In the genomic region with DNA sequence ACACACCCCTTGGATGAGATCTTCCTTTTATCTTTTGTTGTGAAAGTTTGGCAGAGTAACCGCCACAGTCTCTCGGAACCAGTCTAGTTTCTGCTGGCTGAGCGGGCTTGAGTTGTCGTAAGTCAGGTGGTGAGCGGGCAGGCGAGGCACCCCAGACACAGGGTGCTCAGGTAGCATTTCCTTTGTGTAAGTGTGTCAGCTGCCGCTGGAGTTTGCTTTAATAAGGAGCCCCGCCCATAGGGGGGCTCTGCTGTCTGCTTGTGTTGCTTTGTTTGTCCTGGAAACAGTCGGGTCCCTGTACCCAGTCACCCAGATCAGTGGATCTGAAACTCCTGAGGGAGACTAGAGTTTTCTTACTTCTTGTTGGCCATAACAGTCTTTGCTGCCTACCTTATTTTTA, we compare ENCODE assay signal across 20 mouse cellular contexts. TPM values are rescaled to one million over a fixed set of nuclear protein-coding genes. Genes with fewer than 3 reads are reported as not detected.
DNase-seq lines count a peak whose midpoint lies in the region; ATAC-seq and TF ChIP-seq lines count a peak whose summit lies in the region.
"Had no signal": no experiment of that assay in that cellular context is flagged by ENCODE, and none has a peak within 500 bp of the region (broad histone marks: within the 10 kb centered on the region; RNA-seq: fewer than 3 reads in every experiment).

No protein-coding gene starts in this region.

- H3K9ac ChIP-seq in embryonic facial prominence, embryonic 11.5 days (replicated peaks; ENCODE audit: low read length): no peak overlapping the region
- H3K9ac ChIP-seq in neural tube, embryonic 11.5 days (ENCODE audit: low read length): no peak overlapping the region
- no peak overlapping the region for H3K9ac ChIP-seq in neural tube, embryonic 15.5 days (replicated peaks)
- H3K9ac ChIP-seq in stomach, embryonic 15.5 days: no peak overlapping the region
- H3K9ac ChIP-seq: heart, embryonic 12.5 days; limb, embryonic 15.5 days; neural tube, embryonic 12.5 days had no signal

- 58% methylated on average over 9 of the region's 9 CpGs for WGBS in embryonic facial prominence, embryonic 11.5 days
- WGBS in embryonic facial prominence, embryonic 10.5 days: 55% methylated on average over 9 of the region's 9 CpGs
- 56% methylated on average over 9 of the region's 9 CpGs for WGBS in kidney, adult 2 months
- WGBS in neural tube, embryonic 11.5 days: 64% methylated on average over 9 of the region's 9 CpGs
- WGBS in neural tube, embryonic 15.5 days: 60% methylated on average over 9 of the region's 9 CpGs
- 45% methylated on average over 9 of the region's 9 CpGs for WGBS in stomach, embryonic 15.5 days

- TF ChIP-seq POLR2A in kidney, adult 2 months (IDR thresholded peaks at IDR 0.05; ENCODE audit: low read depth, low read length): no peak

- H3K27ac ChIP-seq in embryonic facial prominence, embryonic 11.5 days (replicated peaks; ENCODE audit: low read depth, low read length): no peak overlapping the region
- H3K27ac ChIP-seq in embryonic facial prominence, embryonic 10.5 days (replicated peaks): no peak overlapping the region
- H3K27ac ChIP-seq in kidney, adult 2 months (ENCODE audit: insufficient read depth, low read depth, low read length): no peak overlapping the region
- no peak overlapping the region for H3K27ac ChIP-seq in neural tube, embryonic 11.5 days (ENCODE audit: low read depth, low read length)
- H3K27ac ChIP-seq in neural tube, embryonic 15.5 days (replicated peaks): no peak overlapping the region
- no peak overlapping the region for H3K27ac ChIP-seq in stomach, embryonic 15.5 days
- H3K27ac ChIP-seq: limb, embryonic 15.5 days; neural tube, embryonic 12.5 days had no signal

- ATAC-seq in embryonic facial prominence, embryonic 11.5 days (replicated peaks; ENCODE audit: insufficient number of reproducible peaks, low FRiP score, low TSS enrichment, low read depth): 0 out of 2 replicates have a peak, but pooled peaks have one; percentile 30
- 0 out of 2 replicates have a peak, but pooled peaks have one; percentile 13 for ATAC-seq in neural tube, embryonic 11.5 days (ENCODE audit: insufficient read depth, low FRiP score, low TSS enrichment)
- no peak for ATAC-seq in neural tube, embryonic 15.5 days (ENCODE audit: low FRiP score)
- ATAC-seq in stomach, embryonic 15.5 days (ENCODE audit: insufficient read depth, low FRiP score, low read depth): peak; percentile 31; the same call in 1 of the 2 replicates
- ATAC-seq: activated CD4-positive, CD25-positive, alpha-beta regulatory T cell, adult 4 months; inflammation-experienced regulatory T-cells, adult 6 months had no signal

- no peak overlapping the region for H3K4me3 ChIP-seq in embryonic facial prominence, embryonic 11.5 days (ENCODE audit: low read depth, low read length)
- no peak overlapping the region for H3K4me3 ChIP-seq in embryonic facial prominence, embryonic 10.5 days
- H3K4me3 ChIP-seq in kidney, adult 2 months (ENCODE audit: insufficient read depth, low read depth, low read length): no peak overlapping the region
- H3K4me3 ChIP-seq in neural tube, embryonic 11.5 days (ENCODE audit: low read depth, low read length): no peak overlapping the region
- H3K4me3 ChIP-seq in neural tube, embryonic 15.5 days (replicated peaks): no peak overlapping the region
- H3K4me3 ChIP-seq in stomach, embryonic 15.5 days (replicated peaks): no peak overlapping the region
- H3K4me3 ChIP-seq: heart, embryonic 12.5 days; limb, embryonic 15.5 days; midbrain, embryonic 10.5 days; neural tube, embryonic 12.5 days had no signal

- no peak overlapping the region for H3K4me2 ChIP-seq in embryonic facial prominence, embryonic 11.5 days (ENCODE audit: low read depth, low read length)
- H3K4me2 ChIP-seq in neural tube, embryonic 11.5 days (ENCODE audit: low read depth): no peak overlapping the region
- H3K4me2 ChIP-seq in neural tube, embryonic 15.5 days: no peak overlapping the region
- H3K4me2 ChIP-seq in stomach, embryonic 15.5 days: no peak overlapping the region
- H3K4me2 ChIP-seq: heart, embryonic 12.5 days; limb, embryonic 15.5 days; neural tube, embryonic 12.5 days had no signal

- DNase-seq in embryonic facial prominence, embryonic 11.5 days (ENCODE audit: low spot score): no peak
- no peak for DNase-seq in embryonic facial prominence, embryonic 10.5 days (ENCODE audit: low spot score)
- DNase-seq in kidney, adult 2 months: peak; percentile 7
- no peak for DNase-seq in kidney, postnatal 36 days
- no peak for DNase-seq in neural tube, embryonic 11.5 days (ENCODE audit: low spot score)
- no peak for DNase-seq in cerebellum, adult 11-12 months
- DNase-seq: adrenal gland, postnatal 25 days; cerebellum, adult 8-10 months; gastrocnemius, postnatal 25 days; heart, postnatal 4 days; layer of hippocampus, postnatal 36 days; lung, postnatal 4 days had no signal

- H3K27me3 ChIP-seq in embryonic facial prominence, embryonic 11.5 days (ENCODE audit: control insufficient read depth, insufficient read depth, low read length): no peaks in the 10 kb centered on the region
- H3K27me3 ChIP-seq in embryonic facial prominence, embryonic 10.5 days (replicated peaks; ENCODE audit: low read depth, poor library complexity, severe bottlenecking): no peaks in the 10 kb centered on the region
- H3K27me3 ChIP-seq in kidney, adult 2 months (replicated peaks; ENCODE audit: control insufficient read depth, insufficient read depth, low read length): no peaks in the 10 kb centered on the region
- H3K27me3 ChIP-seq in neural tube, embryonic 11.5 days (ENCODE audit: control insufficient read depth, insufficient read depth, low read length): no peaks in the 10 kb centered on the region
- no peaks in the 10 kb centered on the region for H3K27me3 ChIP-seq in neural tube, embryonic 15.5 days (replicated peaks)
- H3K27me3 ChIP-seq in stomach, embryonic 15.5 days (replicated peaks): no peaks in the 10 kb centered on the region
- H3K27me3 ChIP-seq: heart, embryonic 12.5 days; limb, embryonic 15.5 days; neural tube, embryonic 12.5 days had no signal

- no peak for TF ChIP-seq CTCF in kidney, adult 2 months (conservative IDR thresholded peaks at IDR 0.05; ENCODE audit: insufficient read depth, insufficient read length, low read depth, low read length)

- H3K9me3 ChIP-seq in embryonic facial prominence, embryonic 11.5 days (replicated peaks; ENCODE audit: control insufficient read depth, low read length): no peaks in the 10 kb centered on the region
- H3K9me3 ChIP-seq in embryonic facial prominence, embryonic 10.5 days: no peaks in the 10 kb centered on the region
- H3K9me3 ChIP-seq in neural tube, embryonic 11.5 days (ENCODE audit: control insufficient read depth, low read length): no peaks in the 10 kb centered on the region
- no peaks in the 10 kb centered on the region for H3K9me3 ChIP-seq in neural tube, embryonic 15.5 days (replicated peaks)
- no peaks in the 10 kb centered on the region for H3K9me3 ChIP-seq in stomach, embryonic 15.5 days
- H3K9me3 ChIP-seq: heart, embryonic 12.5 days; limb, embryonic 15.5 days; midbrain, embryonic 10.5 days; neural tube, embryonic 12.5 days had no signal

- H3K36me3 ChIP-seq in embryonic facial prominence, embryonic 11.5 days (replicated peaks; ENCODE audit: control insufficient read depth, insufficient read depth, low read depth, low read length): no peaks in the 10 kb centered on the region
- no peaks in the 10 kb centered on the region for H3K36me3 ChIP-seq in embryonic facial prominence, embryonic 10.5 days (replicated peaks)
- H3K36me3 ChIP-seq in kidney, adult 2 months (ENCODE audit: control insufficient read depth, insufficient read depth, low read length): no peaks in the 10 kb centered on the region
- no peaks in the 10 kb centered on the region for H3K36me3 ChIP-seq in neural tube, embryonic 11.5 days (ENCODE audit: control insufficient read depth, insufficient read depth, low read length)
- no peaks in the 10 kb centered on the region for H3K36me3 ChIP-seq in neural tube, embryonic 15.5 days
- H3K36me3 ChIP-seq in stomach, embryonic 15.5 days: no peaks in the 10 kb centered on the region
- H3K36me3 ChIP-seq: heart, embryonic 12.5 days; limb, embryonic 15.5 days; midbrain, embryonic 10.5 days; neural tube, embryonic 12.5 days had no signal

- no peaks in the 10 kb centered on the region; the same call in 1 of the 2 replicates for H3K4me1 ChIP-seq in embryonic facial prominence, embryonic 11.5 days (ENCODE audit: control insufficient read depth, insufficient read depth, low read length)
- peaks cover 33% of the 10 kb centered on the region for H3K4me1 ChIP-seq in embryonic facial prominence, embryonic 10.5 days
- H3K4me1 ChIP-seq in kidney, adult 2 months (ENCODE audit: control insufficient read depth, insufficient read depth, low read length): no peaks in the 10 kb centered on the region
- no peaks in the 10 kb centered on the region for H3K4me1 ChIP-seq in neural tube, embryonic 11.5 days (ENCODE audit: control insufficient read depth, insufficient read depth, low read length)
- peaks cover 4% of the 10 kb centered on the region; the same call in 1 of the 2 replicates for H3K4me1 ChIP-seq in neural tube, embryonic 15.5 days
- H3K4me1 ChIP-seq in stomach, embryonic 15.5 days: no peaks in the 10 kb centered on the region

RNA-seq across cellular contexts. Expression of a gene that starts 47.5 kb away (rescaled TPM):
- polyA plus RNA-seq in embryonic facial prominence, embryonic 11.5 days (2014; fragmentation: Nextera tagmentation; extraction: Ambion mirVana): 15.7 and 15.9 TPM in 2 replicates
- 16.6 and 17.0 TPM in 2 replicates for polyA plus RNA-seq in embryonic facial prominence, embryonic 10.5 days (2016; fragmentation: Nextera tagmentation; extraction: Ambion mirVana)
- 16.3 and 22.6 TPM in 2 replicates for polyA plus RNA-seq in kidney, adult 2 months (2012; rRNA removed)
- 16.9 and 18.4 TPM in 2 replicates for polyA plus RNA-seq in neural tube, embryonic 11.5 days (2014; fragmentation: Nextera tagmentation; extraction: Ambion mirVana)
- 5.8 and 9.1 TPM in 2 replicates for polyA plus RNA-seq in neural tube, embryonic 15.5 days (2015; fragmentation: Nextera tagmentation; extraction: Ambion mirVana)
- 13.6 and 13.8 TPM in 2 replicates for polyA plus RNA-seq in stomach, embryonic 15.5 days (2015; fragmentation: Nextera tagmentation; extraction: Ambion mirVana)
